Mouse (Mus musculus) small intestine, adult 2 months (tissue): ENCODE measurements around the gene Ccdc157.

Experiments used
- CTCF ChIP-seq: fragments of 200-500 bp; IDR thresholded peaks from 2 replicates; pipeline ENCODE4 v1.5.1; 2012; ENCODE audit warnings: low read depth, mild to moderate bottlenecking, control low read depth, inconsistent platforms, low read length, moderate library complexity, mixed read lengths; ENCODE audit not compliant: insufficient replicate concordance, insufficient read length; ENCODE audit errors: extremely low read depth
- POLR2A ChIP-seq: fragments of 200-500 bp; IDR thresholded peaks from 2 replicates; pipeline ENCODE4 v1.6.1; 2012; ENCODE audit warnings: low read depth, mild to moderate bottlenecking, control low read depth, inconsistent platforms, low read length, moderate library complexity

GRCm38 (mm10) chr11:4099447-4099846 lies 60.6 kb downstream of the Ccdc157 start:
- TF ChIP-seq POLR2A (no peak), CTCF (no peak)
